Mouse (Mus musculus) hindlimb bud, embryonic 11.5 days (tissue): ENCODE measurements around the gene Rps12-ps3.

Experiments used
- DNase-seq: peaks from one replicate; pipeline ENCODE4 v3.0.0-alpha.2; 2012; ENCODE audit warnings: low read depth, low spot score; ENCODE audit errors: extremely low spot score

Gene Rps12-ps3

DNA sequence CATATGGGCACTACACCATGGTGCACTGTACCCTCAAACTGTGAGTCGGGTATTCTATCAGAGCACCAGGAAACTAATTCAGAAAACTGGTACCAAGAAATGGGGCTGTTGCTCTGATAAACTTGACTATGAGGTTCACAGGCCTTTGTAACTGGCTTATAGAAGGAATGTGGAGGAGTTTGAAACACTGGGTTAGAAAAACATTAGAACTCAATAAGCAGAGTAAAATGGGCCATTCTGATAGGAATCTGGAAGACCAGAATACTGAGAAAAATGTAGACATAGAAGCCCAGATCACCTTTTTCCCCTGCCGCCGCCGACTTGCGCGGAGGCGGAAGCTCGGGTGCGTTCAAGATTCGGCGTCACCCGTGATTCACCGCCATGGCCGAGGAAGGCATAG, at the start of gene Rps12-ps3:
Rps12-ps3 (plus strand) TSS at position 301 of the 400 bp plus-strand sequence.
- no peak for DNase-seq

- no peak for DNase-seq
These were observed 48.9 kb upstream of the Rps12-ps3 start for GRCm38 (mm10) chr19:59273190-59273589.

DNA sequence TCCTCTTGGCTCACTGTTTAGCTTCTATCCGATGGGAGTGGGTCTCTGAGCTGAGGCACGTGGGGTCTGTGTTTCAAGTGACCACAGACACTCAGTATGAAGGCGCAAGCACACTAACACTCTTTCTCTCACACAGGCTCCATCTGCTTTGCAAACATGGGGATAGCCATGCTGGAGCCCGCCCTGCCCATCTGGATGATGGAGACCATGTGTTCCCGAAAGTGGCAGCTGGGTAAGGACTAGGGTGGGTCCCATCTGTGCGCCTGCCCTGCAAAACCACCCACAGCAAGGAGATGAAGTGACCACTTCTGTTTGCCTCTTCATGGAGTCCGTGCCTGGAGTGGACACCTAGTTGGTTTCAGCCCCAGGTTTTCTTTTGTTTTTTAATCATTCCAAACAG, 45.7 kb upstream of the Rps12-ps3 start:
- DNase-seq, result no peak

- DNase-seq, result no peak
These were observed 41.2 kb upstream of the Rps12-ps3 start for GRCm38 (mm10) chr19:59280841-59281240.

DNA sequence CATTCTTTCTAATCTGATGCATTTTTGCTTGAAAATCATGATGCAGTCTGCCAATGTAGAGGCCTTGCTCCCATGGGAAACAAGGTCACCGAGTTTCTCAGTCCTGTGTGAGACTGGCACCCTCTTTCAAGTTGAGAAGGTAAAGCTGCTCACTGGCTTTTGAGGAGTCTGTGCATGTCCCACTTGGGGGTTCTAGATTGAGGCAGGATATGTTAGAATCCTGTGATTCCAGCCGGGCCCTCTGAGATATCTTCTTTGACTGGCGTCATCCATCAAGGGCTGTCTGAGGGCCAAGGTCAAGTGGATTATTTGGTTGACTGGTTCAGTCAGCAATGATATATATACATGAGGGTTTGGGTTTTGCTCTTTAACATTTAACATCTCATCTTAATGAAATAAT, 40.1 kb upstream of the Rps12-ps3 start:
- no peak for DNase-seq

DNA sequence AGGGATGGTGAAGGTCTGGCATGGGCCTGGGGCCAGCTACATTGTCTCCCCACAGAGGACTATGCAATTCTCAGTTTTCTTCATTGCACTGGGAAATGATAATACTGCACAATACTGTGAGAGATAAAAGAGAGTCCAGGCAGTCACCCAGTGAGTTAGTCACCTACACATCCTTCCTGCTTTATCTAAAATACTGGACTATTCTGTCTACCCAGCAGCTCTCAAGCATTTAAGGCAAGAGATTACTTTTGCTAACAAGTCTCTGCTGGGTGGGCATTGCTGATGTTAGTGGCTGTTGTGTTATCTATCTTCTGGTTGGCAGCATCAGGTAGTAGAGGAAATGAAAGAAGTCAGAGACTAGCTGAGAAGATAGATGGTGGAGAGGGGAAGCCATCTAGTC, 33.0 kb upstream of the Rps12-ps3 start:
- no peak for DNase-seq

DNA sequence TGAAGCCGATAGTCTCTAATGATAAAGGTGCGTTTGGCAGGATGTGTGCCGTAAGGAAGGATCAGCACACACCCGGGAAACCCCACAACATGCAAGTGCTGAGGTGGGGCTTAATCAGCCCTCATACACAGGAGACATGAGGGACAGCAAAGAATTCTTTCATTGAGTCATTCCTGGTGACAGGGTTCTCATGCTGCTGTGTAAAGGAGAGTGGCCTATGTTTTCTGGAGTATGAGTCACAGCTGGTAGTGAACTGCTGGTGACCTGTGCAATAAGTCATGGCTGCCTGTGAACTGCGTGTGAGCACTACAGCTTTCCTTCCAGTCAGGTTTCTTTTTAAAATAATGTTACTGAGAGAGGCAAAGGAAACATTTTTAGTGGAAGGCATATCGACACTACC, 32.3 kb upstream of the Rps12-ps3 start:
- no peak for DNase-seq

- DNase-seq, result no peak
These were observed 29.8 kb upstream of the Rps12-ps3 start for GRCm38 (mm10) chr19:59292183-59292839.

GRCm38 (mm10) chr19:59315308-59315707, 6.8 kb upstream of the Rps12-ps3 start:
- no peak for DNase-seq

GRCm38 (mm10) chr19:59316571-59316970, 5.5 kb upstream of the Rps12-ps3 start:
- DNase-seq, result no peak

GRCm38 (mm10) chr19:59330816-59331225, 8.7 kb downstream of the Rps12-ps3 start:
- DNase-seq, result no peak

DNA sequence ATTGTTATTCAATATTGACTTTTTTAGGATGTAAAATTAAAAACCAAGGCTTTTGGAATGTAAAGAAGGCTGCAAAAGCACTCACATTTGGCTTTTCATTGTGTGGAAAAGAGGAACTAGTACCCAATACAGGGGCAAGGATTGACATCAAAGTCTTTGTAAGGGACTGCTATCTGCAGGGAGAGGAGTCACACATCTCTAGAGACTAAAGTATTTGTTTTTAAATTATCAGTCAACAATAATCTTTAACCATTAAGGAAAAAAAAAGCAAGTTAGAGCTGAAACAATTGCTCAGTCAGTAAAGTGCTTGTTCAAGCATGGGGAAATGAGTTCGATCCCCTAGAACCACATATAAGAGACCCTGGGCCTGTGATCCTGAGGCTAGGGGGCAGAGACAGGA, 14.6 kb downstream of the Rps12-ps3 start:
- no peak for DNase-seq

GRCm38 (mm10) chr19:59337872-59338681, 16.0 kb downstream of the Rps12-ps3 start:
- no peak for DNase-seq

GRCm38 (mm10) chr19:59339908-59340307, 17.8 kb downstream of the Rps12-ps3 start:
- no peak for DNase-seq

- DNase-seq, result no peak
These were observed 20.9 kb downstream of the Rps12-ps3 start for GRCm38 (mm10) chr19:59342964-59343363.

- DNase-seq, result no peak
These were observed 22.2 kb downstream of the Rps12-ps3 start for GRCm38 (mm10) chr19:59344304-59344711.

DNA sequence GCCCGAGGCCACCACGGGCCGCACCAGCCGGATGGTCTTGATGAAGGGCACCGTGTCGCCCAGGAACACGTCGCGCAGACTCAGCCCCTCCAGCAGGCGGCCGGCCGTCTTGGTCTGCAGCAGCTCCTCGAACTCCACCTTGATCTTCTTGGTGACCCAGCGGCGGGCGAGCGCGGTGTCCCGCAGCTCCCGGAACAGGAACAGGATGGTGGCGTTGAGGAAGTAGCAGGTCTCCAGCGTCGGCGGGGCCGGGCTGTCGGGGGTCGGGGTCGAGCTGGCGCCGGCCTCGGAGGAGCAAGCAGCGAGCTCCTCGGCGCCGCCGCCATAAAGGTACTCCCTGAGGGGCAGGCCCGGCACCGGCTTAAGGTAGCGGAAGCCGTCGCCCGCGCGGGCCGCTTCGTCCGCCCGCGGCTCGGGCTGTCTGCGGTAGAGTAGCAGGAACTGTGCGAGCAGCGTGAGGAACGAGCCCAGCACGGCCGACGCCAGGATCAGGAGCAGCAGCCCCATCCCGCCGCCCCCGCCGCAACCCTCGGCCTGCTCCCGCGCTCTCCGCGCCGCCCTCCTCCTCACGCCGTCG, 23.1 kb downstream of the Rps12-ps3 start:
- DNase-seq, result no peak

GRCm38 (mm10) chr19:59345658-59346283, 23.7 kb downstream of the Rps12-ps3 start, which contains the start of gene Pdzd8:
Gene Pdzd8, minus strand, starts transcription at chr19:59345780.
- peak; percentile 75 for DNase-seq

DNA sequence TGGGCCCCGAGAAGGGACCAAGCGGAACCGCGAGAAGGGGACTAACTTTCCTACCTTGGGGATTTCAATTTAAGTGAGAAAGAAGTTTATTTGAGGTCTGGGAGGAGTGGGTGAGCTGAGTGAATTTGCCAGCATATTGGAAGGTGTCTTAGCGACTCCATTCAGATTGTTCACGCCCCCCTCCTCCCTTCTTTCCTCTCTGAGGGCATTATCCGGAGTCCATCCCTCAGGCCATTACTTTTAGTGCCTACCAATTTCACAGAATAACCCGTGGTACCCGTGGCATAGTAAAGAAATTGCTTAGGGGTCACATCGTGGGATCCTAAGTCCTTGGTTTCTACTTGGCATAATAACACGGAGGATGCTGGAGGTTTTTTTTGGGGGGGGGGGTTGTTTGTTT, 24.2 kb downstream of the Rps12-ps3 start:
- no peak for DNase-seq

DNA sequence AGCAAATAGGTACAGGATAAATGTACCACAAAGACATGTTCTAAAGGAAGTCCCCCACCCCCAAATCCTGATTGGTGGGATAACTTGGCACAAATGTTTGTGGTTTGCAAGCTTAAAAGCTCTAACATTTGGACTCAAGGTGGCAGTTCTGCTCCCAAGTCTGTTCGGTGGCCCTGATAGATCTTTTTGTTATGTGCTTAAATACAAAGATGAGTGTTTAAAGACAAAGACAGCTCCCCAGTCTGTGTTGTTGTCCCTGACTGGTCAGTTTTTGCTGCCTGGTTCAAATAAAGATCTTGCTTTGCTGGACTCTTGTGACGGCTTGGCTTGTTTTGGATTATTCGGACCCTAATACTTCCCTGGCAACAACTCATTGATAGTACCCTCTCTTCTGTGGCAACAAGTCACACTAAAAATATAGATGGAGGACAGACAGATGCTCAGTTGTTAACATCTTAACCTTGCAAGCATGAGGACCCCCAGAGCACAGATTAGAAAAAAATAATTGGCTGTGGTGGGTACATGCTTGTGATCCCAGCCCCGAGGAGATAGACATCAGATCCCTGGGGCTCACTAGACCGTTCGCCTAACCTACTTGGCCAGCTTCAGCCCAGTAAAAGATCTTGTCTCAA, 27.4 kb downstream of the Rps12-ps3 start:
- DNase-seq, result no peak

DNA sequence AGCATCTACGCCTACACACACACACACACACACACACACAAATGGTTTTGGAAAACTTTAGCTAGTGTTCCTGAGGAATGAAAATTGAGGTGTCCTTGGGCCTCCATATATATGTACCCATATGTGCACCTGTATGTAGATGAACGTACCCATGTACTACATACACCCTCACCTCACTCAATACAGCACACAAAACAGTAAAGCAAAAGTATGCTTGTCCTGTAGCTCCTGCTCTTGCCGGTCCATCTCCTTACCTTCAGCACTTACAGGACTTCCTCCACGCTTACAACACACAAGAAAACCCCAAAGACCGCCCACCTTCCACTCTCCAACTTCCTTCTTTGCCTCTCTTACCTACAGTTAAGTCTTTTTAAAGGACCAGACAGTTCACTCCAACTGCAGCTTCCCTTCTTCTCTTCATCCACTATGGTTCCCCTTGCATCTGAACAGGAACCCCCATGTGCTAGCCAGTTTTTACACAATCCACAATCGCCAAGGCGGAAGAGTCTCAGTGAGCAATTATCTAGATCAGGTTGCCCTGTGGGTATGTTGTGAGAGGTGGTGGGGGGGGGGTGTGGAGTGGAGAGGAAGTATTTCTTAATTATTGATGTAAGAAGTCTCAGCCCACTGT, 28.3 kb downstream of the Rps12-ps3 start:
- DNase-seq, result no peak
